Mouse (Mus musculus): ENCODE measurements around the gene Ust.
"Not testable (repeated sequence)": the region's sequence is repeated elsewhere in the genome, so short reads cannot be mapped to it uniquely, and the experiment has no call there.

The Ust gene

DNA sequence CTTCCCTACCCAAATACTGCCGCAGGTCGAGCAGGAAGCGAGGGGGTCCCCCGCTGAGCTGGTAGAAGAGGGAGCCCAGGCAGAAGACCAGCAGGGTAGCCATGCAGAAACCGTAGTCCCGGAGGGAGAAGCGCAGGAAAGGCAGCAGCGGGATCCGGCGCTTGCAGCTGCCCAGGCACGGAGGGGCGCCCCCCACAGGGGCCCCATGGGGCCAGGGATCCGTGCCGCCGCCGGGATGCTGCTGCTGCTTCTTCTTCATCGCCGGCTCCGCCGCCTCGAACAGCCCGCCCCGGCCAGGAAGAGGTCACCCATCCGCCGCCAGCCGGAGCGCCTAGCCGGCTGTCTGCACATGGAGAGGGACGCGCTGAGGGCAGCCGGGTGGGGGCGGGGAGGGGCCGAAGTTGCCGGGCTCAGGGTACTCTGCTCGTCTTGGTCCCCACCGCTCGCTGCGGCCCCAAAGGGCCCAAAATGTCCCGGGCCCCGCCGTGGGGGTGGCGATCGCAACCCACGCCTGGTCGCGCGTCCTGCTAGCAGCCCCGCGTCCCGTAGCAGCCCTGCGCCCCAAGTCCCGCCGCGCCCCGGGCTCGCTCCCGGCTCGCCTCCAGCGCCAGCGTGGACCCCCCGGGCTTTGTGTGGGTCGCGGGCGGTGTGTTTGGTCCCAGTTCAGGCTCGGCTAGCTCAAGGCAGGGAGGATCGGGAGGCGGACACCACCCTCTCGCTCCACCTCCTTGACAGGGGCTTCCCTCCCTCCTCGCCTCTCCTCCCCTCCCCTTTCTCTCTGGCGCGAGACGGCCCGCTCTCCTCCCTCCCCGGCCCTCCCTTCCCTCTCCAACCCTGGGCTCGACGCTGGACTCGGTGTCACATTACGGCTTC lies at the start of gene Ust:
Ust (minus strand) TSS at position 685 of the 873 bp plus-strand sequence.
- DNase-seq (ENCODE audit: low spot score in 2 of 2) = peak; percentile 10 to 14

DNA sequence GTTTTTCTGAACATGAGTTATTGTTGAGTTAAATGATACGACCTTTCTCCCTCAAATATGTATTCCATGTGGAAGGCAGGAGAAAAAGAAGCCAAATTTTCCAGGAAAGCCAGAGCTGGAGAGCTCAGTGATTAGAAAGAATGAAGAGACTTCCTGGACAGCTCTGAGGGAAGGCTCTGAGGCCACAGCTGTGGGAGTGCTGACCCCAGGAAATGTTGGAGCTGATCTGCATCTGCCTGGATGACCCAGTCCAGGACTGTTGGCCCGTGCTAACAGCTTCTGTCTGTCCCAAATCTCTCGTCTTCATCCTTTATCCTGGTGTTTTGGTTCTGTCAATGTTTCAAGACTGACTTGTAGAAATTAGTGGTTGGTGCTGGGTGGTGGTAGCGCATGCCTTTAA lies 42.7 kb upstream of the Ust start:
- no peak for DNase-seq (ENCODE audit: low spot score in 2 of 2)

DNA sequence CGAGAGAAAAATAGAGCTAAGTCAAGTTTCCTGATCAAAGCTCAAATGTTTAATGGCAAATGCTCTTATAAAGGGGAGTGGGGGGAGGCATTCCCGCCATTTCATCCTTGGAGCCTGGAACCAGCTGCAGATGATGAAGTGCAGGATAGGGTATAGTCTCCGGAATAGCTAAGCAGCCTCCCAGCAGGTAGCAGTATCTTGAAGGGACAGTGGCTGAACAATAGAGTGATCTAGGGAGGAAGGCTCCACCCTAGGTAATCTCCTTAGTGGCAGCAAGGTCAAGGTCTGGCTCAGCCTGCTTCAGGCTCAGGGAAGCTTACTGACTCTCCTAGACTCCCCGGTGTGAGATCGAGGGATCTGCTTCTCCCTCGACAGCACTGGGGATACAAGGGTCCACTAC lies 40.9 kb upstream of the Ust start:
- not testable (repeated sequence) for DNase-seq (ENCODE audit: low spot score in 2 of 2)

DNA sequence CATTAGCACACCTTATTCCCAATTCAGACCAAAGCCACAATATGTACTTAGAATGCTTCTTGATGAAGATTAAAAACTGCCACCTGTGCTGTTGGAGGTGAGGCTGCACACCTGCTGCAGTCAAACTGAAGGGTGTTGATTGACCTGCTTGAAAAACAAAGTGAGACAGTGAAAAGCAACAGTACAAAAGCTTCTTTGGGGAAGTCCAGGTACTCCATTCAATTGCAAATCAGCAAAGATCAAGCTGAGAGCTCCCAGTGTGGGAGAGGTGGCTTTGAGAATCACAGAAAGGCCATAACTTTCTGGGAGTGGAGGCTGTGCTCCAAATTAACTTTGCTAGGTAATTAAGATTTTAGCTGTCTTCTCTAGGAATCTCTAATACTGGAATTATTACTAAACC lies 33.6 kb upstream of the Ust start:
- DNase-seq (ENCODE audit: low spot score in 2 of 2) = not testable (repeated sequence)

DNA sequence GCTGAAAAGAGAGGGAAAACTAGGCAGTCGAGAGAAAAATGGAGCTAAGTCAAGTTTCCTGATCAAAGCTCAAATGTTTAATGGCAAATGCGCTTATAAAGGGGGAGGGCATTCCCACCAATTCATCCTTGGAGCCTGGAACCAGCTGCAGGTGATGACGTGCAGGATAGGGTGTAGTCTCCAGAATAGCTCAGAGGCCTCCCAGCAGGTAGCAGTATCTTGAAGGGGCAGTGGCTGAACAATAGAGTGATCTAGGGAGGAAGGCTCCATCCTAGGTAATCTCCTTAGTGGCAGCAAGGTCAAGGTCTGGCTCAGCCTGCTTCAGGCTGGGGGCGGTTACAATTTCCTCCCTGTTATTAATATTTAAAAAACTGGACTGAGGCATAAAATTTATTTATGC lies 33.0 kb upstream of the Ust start:
- DNase-seq (ENCODE audit: low spot score in 2 of 2) = not testable (repeated sequence)

DNA sequence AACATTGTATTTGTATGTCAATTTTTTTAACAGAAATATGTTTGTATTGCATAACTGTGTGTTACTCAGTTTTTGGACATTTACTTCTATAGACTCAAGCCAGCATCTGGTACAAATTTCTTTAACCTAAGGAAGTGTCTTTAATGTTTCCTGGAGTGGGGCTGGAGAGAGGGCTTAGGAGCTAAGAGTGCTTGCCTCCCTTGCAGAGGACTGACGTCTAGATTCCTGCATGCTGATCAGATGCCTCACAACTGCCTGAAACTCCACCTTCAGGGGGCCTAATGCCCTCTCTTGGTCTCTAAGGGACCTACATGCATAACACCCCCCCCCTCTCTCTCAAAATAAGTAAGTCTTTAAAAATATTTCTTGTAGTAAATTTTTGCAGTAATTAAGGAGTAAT lies 22.9 kb upstream of the Ust start:
- no peak for DNase-seq (ENCODE audit: low spot score in 2 of 2)

DNA sequence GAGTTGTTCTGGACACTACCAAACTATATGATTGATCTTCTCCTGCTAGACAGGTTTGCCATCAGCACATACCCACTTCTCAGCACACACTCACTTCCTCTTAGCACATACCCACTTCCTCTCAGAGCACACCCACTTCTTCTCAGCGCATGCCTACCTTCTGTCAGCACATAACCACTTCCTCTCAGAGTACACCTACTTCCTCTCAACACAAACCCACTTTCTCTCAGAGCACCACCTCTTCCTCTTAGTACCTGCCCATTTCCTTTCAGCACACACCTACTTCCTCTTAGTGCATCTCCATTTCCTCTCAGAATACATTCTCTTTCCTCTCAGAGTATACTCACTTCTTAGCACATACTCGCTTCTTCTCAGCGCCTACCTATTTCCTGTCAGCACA lies 16.8 kb upstream of the Ust start:
- no peak for DNase-seq (ENCODE audit: low spot score in 2 of 2)

DNA sequence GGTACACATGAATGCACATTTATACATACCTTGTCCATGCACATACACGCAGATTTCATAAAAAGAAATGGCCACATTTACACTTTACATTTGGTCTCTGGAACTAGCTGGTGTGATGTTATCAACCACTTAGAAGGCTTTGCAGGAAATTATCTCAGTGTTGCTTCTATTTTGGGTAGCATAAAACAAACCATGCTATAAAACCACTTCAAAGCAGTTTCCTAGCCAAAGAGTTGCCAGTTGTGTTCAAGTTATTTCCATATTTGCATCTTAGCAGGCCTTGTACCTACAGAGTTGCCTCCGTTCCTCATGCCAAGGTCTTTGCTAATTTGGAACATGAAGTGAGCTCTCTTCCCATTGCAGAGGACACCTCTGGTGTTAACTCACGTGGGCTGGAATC lies 13.0 kb upstream of the Ust start:
- no peak for DNase-seq (ENCODE audit: low spot score in 2 of 2)

DNA sequence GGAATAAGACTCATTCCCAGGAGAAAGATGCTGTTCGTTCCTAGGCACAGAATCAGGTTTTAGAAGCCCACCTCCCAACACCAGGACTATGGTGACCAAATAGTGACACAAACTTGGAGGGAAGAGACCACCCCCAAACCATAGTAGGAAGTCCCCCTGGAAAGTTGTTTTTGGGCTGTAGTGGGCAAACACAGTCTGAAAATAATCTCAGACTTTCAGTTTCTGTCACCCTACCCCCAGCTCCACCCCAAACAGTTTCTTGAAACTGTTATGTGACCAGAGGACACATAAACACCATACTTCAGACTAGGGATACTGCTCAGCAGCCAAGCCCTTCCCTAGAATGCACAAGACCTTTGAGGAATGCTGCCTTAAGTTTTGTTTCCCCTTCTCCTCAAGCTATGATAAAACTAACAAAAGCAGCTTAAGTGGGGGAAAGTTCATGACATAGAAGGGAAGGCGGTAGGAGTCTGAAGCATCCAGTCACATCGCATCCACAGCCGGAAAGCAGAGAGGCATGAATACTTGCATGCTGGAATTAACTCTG lies 12.0 kb upstream of the Ust start:
- no peak for DNase-seq (ENCODE audit: low spot score in 2 of 2)

DNA sequence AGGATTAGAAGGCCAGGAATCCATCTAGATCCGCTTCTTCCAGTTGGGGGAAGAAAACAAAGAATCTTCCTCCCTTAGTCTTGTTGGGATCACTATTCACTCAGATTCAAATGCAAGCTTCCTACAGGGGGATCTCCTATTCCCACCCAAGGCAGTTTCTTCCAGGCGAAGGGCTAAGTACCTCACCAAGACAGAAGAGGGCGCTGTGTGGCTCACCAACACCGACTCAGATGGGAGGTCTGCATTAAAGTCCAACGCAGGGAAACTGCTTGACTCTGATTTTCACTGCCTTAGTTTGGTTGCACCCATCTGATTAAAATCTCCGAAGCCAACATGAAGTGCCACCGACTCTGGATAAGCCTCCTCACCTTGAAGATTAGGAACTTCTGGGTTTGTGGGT lies 10.5 kb upstream of the Ust start:
- DNase-seq (ENCODE audit: low spot score in 2 of 2) = no peak

DNA sequence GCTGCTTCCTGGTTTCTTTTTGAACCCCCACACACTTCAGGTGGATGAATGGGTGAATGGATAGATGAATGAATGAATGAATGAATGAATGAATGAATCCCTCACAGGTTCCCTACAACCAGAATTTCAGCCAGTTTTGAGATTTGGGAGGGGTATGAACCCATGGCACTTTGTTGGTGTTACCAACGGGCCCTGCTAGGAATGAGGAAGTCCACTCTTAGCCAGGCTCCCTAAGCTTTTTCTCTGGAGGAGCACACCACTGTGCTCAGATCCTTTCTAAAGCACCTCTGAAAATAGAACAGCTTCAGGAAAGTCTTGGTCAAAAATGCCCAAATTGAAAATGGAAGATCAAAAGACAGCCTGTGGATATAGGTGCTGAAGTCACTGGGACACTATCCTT lies 6.7 kb upstream of the Ust start:
- DNase-seq (ENCODE audit: low spot score in 2 of 2) = no peak

DNA sequence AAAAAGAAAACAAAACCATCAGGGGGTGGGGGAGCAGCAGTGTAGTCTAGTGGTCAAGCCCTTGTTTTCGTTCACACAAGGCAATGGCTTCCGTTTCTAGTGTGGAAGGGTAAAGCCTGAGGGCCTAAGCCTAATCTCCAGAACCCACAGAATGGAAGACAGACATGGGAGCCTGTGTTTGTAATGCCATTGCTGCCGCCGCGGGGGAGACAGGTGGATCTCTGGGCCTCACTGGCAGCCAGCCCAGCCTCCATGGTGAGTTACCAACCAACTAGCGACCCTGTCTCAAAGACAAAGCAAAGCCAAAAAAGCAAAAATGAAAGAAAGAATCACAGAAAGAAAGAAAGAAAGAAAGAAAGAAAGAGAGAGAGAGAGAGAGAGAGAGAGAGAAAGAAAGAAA lies 2.9 kb upstream of the Ust start:
- DNase-seq (ENCODE audit: low spot score in 2 of 2) = no peak

DNA sequence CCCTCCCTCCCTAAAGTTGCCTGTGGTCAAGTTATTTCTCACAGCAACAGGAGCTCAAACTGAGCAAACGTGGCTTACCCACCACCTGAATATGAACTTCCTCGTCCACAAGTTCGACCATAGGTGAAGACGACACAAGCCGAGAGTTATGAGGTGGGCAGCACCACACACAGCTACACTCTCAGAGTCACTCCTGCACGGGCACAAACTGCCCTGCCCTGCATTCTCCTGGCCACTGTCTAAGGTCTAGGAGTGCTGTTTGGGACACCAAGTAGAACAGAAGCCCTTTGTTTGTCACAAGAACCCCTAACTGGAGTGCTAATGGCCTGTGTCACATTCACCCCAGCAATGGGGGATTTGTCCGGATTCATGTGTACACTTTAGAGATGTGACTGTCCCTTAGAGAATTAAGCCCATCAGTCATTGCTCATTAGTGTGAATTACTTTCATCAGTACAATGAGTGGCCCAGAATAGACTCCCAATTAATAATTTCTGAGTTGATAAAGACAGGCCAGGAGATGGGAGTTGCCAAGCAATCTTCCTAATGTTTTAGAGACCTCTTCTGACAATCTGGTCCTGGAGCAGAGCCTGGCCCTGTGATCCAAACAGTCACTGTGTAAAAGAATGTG lies 2.3 kb upstream of the Ust start:
- no peak for DNase-seq (ENCODE audit: low spot score in 2 of 2)

DNA sequence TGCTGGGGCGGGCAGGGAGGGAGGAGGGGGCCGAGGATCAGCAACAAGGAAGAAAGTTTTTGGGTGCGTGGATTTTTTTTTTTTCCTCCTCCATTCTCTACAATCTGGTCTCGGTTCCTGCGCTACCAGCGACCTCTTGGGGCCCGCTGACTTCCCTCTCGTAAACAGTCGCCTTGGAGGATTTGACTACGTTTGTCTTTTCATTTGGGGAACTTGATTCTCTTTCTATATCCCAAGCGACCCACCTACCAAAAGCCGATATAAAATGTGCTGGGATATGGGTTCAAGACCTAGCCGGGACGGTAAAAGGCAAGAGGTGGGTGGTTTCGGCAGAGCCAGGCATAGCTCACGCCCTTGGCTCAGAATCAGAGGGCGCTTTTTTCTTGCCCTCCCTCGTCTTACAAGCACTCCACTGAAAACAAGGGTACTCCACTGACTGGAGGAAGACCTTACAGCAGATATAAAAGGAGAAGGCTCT lies 428 bp upstream of the Ust start:
- no peak for DNase-seq (ENCODE audit: low spot score in 2 of 2)

DNA sequence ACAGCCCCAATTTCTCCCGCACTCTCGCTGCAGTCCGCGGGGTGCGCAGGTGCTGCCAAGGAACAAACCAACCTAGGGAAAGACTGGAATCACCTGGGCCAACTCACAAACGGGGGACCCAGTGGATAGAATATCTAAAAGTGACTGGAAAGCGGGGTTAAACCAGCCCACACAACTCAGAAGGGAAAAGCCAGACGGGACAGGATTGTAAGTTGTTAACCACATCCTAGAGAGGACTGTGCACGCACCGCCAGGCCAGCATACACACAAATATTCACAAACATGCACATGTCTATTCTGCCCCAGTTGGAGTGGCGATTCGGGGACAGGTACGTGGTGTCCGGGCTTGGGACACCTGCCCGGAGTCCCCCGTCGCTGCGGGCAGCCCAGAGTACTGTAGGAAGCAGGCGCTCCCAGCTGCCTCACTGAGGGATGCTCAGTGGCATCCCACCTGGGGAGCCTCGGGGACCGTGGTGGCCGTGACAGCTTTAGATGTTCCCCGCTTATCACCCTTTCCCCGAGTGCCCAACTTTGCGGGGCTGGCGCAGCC lies 959 bp downstream of the Ust start:
- DNase-seq (ENCODE audit: low spot score in 2 of 2) = no peak

DNA sequence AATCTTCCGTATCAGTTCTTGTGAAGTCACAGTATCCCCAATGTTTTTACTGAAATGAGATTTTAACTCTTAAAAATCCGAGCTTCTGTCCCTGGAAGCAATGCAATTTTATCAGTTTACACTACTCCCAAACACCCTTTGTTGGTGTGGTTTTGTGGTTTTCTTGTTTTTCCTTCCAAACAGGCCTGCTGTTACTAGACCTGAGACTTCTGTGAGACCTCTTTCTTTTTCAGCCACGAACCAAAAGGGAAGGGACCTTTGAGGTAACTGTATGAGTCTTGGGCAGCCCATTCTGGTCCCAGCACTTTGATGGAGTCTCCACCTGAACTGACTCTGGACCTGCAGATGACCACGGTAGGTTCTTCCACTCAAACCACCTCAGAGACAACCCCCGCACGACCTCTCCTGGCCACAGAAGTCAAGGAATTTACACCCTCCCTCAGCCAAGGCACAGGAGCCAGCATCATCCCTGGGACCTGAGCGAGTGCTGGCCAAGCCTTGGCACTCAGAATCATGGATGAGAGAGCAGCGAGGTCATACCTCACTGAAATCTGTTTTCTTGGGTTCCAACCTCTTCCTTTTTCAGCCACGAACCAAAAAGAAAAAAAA lies 1.6 kb downstream of the Ust start:
- DNase-seq (ENCODE audit: low spot score in 2 of 2) = no peak

DNA sequence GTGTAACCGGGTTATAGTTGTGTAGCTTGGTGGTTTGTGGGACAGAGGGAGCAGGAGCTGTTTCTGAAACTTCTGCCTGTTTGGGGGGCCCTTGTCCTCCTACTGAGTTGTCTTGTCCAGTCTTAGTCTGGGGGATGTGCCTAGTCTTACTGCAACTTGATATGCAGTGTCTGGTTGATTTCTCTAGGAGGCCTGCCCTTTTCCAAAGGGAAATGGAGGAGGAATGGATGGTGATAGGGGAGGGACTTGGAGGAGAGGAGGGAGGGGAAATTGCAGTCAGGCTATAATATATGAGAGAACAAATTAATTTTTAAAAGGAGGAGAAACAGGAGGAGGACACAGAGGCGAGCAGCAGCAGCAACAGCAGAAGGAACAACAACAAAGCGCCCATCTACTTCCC lies 4.9 kb downstream of the Ust start:
- DNase-seq (ENCODE audit: low spot score in 2 of 2) = no peak

DNA sequence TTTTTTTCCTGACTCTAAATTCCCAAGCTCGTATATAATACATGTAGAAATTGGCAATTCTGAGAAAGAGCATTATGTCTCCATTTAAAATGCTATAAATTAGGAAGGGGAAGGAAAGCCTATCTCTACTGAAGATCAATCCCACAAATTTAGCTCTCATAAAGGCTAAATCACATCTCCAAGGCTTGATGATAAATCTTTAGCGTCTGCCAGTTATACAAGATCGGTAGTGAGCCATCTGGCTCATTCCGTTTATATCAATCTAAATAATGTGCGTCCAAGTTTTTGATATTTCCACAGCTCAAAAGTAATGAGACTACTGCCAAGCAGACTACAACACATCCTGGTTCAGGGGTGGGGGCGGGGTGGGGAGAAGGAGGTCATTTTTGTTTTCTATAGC lies 6.4 kb downstream of the Ust start:
- DNase-seq (ENCODE audit: low spot score in 2 of 2) = no peak

DNA sequence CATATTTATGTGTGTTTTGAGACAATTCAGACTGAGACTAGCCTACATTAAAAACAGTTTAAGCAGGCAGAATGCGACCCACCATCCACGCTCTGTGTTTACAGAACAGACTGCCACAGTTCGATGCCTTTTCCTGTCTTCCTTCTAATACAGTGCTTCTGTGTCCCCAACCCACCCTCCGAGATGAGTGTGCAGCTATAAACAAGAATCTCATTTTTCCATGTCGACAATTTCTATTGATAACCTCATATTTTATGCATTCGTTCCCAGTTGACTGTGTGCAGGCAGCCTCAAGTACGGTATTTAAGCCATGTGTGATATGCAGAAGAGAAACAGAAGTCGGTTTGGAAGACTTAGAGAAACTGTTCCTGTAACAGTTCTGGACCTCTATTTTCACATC lies 6.9 kb downstream of the Ust start:
- DNase-seq (ENCODE audit: low spot score in 2 of 2) = no peak

DNA sequence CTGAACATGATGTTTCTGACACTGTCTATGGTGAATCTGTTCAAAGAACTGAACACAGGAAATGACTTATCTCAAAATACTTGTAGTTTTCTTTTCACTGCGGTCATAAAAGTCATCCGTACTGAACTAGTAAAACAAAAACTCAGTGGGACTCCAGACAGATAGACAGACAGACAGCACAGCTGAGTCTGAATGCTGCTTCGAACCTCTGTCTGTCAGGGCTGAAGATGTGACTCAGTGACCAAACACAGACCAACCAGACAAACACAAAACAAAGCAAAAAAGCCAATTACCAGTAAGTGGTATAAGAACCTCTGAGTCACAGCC lies 12.4 kb downstream of the Ust start:
- no peak for DNase-seq (ENCODE audit: low spot score in 2 of 2)

DNA sequence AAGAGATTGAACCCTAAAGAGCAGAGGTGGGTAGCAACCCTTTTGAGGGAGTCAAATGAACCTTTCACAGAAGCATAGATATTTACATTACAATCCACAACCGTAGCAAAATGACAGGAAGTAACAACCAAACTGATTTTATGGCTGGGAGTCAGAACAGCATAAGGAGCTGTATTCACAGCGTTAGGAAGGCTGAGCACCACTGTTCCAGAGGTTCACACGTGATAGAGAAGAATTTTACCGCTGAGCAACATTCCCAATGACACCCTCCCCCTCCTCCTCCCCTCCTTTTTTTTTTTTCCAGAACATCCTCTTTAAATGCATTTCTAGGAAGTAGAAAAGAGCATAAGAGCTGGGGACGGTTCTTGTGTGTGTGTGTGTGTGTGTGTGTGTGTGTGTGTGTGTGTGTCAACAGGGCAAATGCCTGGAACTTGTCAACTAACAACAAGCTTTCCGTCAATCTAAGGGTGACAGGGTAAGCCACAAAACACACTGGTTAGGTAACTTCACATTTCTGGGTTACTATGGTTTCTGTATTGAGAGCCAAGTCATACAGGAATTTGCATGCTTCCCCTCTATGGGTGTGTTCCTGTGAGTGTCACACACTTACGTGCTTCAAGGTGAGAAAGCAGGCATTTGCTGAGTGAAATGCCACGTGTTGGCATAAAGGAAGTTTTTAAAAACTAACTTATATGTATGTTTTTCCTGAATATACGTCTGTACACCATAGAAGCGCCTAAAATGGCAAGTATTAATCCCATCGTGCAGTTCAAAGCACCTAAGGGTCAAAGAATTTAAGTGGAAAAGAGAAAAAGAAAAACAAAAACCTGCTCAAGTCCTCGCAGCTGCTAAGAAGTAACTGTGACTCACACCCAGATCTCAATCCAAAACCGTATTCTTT lies 13.0 kb downstream of the Ust start:
- no peak for DNase-seq (ENCODE audit: low spot score in 2 of 2)

Data from spleen, postnatal 14 days (tissue).